Mouse (Mus musculus) left cerebral cortex, postnatal 25 days (tissue): Measurements from ENCODE around the gene Tapt1. TPM values are rescaled to one million over a fixed set of nuclear protein-coding genes. Genes with fewer than 3 reads are reported as not detected.

Source experiments
- DNase-seq, 2 experiments: peaks; one replicate each; pipeline ENCODE4 v3.0.0; 2022; ENCODE audit warnings: low spot score in 2 of 2, mixed read lengths in 1 of 2
- intact Hi-C: fragments of 180-260 bp; cut with DNase I; formaldehyde crosslinking; loops from one replicate; pipeline ENCODE4 v1.15.1; 2025
- total RNA-seq, 2 experiments: library from RNA; stranded (reverse); gene quantifications; 2 replicates each; pipeline ENCODE4 v1.2.3; 2021

Gene Tapt1
- total RNA-seq, 2 experiments from 2014 or later = 49.4 to 49.7 TPM

GRCm38 (mm10) chr5:44211818-44212465 lies 14.5 kb downstream of the Tapt1 start:
- intact Hi-C loops = no loop called here
- DNase-seq = no peak

DNA sequence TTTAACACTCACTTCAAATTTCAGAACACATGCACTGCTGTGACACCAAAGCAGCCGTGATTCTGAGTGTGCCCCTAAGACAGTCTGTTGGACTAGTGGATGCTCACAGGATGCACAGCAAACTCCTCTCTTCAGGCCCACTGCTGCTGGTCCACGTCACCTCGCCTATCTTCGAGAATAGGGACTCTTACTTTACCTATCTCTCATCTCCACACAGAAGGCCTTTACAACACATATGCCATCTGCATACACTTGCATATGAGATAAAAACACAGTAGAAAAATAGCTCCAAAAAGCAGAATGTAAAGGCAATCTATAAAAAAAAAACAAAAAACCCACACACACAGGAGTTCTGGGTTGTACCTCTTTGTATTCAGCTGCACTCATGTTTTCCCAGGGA lies 19.1 kb downstream of the Tapt1 start:
- intact Hi-C loops = loop anchor here (10.0 kb wide), 1 partner anchor 162 kb away; no protein-coding TSS in a partner anchor
- no peak for DNase-seq

DNA sequence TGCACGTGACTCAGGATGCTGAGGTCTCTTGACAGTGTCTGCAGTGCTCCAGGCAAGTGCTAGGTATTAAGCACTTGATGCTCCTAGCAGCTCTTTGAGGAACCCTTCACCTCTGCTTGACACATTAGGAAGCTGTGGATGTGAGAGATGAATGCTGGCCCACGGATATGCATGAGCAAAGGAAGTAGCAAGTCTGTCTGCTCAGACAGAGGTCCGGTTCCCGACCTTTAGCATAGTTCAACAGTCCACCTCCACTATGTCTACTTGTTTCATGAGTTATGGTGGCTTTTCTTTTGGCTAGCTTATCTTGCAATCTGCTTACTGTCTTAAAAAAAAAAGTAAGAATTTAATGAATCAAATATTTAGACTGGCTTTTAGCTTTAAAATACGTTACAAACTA lies 19.8 kb downstream of the Tapt1 start:
- no peak for DNase-seq
- intact Hi-C loops = loop anchor here (10.0 kb wide), 1 partner anchor 162 kb away; no protein-coding TSS in a partner anchor

GRCm38 (mm10) chr5:44203410-44203809 lies 23.0 kb downstream of the Tapt1 start:
- intact Hi-C loops = loop anchor here (10.0 kb wide), 1 partner anchor 159 kb away; no protein-coding TSS in a partner anchor

DNA sequence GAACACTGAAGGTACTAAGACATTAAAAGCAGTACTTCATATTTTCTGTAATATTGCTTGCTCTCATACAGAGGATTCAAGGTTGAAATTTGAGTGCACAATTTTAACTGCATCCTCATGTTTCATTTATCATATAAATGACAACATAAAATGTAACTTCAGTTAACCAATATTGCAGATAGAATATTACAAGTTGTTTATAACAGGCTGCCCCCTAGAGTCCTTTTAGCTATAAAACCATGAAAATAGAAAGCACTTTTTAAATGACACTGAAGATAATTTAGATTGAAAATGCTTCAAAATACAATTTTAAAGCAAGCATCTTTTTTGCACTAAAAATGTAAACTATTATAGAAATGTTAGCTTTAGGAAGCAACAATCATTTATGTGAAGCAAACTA lies 24.8 kb downstream of the Tapt1 start:
- intact Hi-C loops = loop anchor here (10.0 kb wide), 1 partner anchor 157 kb away; no protein-coding TSS in a partner anchor
- DNase-seq = no peak

More at GRCm38 (mm10) chr5:44203410-44203809, 23.0 kb downstream of the Tapt1 start:
- peak; percentile 63 to 77 for DNase-seq

- intact Hi-C loops = no loop called here
- DNase-seq = no peak
Measured at GRCm38 (mm10) chr5:44199109-44199508, 27.3 kb downstream of the Tapt1 start.

DNA sequence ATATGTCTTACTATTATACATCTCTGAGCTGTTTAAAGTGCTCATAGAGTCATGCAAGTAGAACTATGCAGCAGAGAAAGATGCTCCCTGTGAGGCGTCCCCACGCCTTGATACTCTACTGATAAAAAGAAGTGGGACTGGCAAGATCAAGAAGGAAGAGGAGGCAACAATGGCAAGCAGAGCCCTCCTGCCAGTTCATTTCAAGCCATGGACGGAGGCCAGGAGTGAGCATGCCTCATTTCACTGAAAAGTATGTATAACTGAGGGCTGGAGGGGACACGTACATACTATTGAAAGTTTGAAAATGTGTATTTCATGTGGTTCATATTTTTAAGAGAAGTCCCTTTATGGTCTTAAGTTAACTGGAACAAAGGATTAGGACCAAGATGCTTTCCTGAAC lies 28.0 kb downstream of the Tapt1 start:
- intact Hi-C loops = no loop called here
- no peak for DNase-seq

- intact Hi-C loops = no loop called here
Measured at GRCm38 (mm10) chr5:44197806-44198205, 28.6 kb downstream of the Tapt1 start.

GRCm38 (mm10) chr5:44196167-44196566 lies 30.3 kb downstream of the Tapt1 start:
- DNase-seq = no peak
- intact Hi-C loops = no loop called here

More at GRCm38 (mm10) chr5:44197806-44198205, 28.6 kb downstream of the Tapt1 start:
- DNase-seq = no peak

DNA sequence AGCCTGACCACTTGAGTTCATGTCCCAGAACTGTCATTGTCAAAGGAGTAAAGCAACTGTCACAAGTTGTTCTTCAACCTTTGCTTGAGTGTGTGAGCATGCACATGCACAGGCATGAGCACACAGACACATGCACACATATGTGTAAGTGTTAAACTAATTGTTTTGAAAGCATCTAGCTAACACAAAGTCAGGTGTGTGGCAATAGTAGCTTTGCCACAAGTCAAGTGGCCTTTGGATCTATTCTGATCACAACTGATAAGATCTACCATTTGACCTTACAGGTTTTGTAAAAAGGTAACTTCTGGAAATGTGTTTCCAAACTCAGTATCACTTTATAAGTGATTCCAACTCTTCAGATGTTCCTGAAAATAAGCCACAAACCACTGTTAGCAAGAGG lies 39.1 kb downstream of the Tapt1 start:
- intact Hi-C loops = no loop called here
- DNase-seq = no peak

DNA sequence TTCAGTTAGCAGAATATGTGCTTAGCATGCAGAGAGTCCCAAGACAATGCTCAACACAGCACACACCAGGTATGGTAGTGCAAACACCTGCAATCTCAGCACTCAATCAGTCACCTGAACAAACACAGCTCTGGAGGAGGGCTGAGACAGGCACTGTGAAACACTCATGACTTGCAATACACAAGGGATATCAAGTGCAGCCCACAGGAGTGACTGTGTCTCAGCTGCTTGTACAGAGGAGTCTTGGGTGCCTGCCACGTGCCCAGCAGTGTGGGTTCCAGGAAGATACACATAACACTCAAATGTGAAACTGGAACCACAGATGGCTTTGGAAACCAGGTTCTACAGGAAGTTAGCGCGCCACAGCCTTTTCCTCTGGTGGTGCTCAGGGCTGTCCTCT lies 44.8 kb downstream of the Tapt1 start:
- peak; percentile 36 to 82 for DNase-seq
- intact Hi-C loops = no loop called here

DNA sequence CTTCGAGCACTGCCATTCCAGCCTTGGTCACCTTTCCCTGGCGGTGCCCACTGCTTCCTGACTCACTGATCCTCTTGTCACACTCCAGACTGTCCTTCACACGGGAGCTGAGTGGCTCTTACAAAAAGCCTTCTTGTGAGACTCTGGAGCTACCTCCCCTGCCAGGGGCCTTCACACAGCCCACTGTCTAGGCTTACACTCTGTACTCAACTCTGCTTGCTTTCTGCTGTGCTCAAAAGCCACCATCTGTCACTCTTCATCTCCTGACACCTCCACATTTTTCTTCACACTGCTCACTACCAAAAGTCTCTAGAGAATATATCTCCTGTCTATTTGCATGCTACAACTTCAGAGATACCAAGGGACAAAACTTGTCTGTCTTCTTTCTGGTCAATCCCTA lies 46.0 kb downstream of the Tapt1 start:
- DNase-seq = peak in 1 of 2 experiments; percentile 77
- intact Hi-C loops = no loop called here

- DNase-seq = no peak
- intact Hi-C loops = no loop called here
Measured at GRCm38 (mm10) chr5:44174046-44174445, 52.4 kb downstream of the Tapt1 start.

DNA sequence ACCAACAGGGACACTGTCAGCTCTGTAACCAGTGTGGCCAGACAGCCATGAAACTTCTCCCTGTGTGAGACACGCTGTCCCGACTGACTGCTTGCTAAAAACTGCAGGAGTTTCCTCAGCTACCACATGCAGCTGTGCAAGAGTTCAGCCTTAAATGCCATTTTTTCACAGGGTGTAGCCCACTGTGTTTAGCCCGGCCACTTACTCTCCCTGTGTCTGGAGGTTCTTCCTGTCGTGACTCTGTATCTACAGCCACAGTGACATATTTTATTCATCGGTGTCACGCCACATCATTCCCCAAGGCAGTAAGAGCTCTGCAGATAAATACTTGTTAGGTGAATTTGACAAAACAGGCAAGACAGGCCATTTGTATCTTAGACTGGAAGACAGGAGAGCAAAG lies 59.6 kb downstream of the Tapt1 start:
- no peak for DNase-seq
- intact Hi-C loops = loop anchor here (5.0 kb wide), 1 partner anchor 100 kb away; no protein-coding TSS in a partner anchor

DNA sequence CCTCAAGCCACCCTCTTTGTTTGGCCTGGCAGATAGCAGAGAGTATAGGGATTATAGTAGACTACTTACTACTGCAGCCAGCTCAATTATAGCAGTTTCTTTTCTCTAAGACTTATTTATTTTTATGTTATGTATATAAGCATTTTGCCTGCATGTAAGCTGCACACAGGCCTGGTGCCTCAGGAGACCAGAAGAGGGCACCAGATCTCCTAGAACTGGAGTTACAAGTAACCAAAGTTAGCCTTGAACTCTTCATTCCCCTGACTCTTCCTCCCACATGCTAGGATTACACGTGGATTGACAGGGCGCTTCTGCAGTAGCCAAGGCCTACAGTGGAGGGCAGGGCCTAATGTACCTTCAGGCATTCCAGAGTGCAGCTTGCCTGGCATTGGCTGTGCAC lies 60.6 kb downstream of the Tapt1 start:
- intact Hi-C loops = loop anchor here (5.0 kb wide), 1 partner anchor 101 kb away; no protein-coding TSS in a partner anchor
- DNase-seq = no peak

DNA sequence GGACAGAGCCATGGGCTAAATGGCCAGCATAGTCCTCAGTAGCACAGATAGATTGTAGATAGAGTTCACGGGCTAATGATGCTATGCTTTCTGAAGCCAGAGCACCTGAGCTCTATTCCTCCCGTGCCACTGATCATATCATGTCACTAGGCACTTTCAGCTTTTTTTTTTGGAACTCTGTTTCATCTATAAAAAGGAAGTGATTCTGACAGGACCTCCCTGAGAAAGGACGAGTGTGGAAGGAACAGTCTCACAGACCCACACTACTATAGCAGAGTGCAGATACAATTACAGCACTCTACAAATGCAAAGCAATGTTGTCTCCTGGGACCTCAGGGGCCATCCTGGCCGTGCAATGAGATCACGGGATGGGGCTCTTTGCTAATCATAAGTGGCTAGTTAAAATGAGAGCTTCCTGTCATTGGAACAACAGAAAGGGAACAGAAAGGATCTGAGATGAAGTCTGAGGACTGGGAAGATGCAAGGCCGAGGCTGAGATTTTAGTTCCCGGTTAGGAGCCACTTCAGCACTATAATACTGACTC lies 62.1 kb downstream of the Tapt1 start:
- no peak for DNase-seq
- intact Hi-C loops = no loop called here

DNA sequence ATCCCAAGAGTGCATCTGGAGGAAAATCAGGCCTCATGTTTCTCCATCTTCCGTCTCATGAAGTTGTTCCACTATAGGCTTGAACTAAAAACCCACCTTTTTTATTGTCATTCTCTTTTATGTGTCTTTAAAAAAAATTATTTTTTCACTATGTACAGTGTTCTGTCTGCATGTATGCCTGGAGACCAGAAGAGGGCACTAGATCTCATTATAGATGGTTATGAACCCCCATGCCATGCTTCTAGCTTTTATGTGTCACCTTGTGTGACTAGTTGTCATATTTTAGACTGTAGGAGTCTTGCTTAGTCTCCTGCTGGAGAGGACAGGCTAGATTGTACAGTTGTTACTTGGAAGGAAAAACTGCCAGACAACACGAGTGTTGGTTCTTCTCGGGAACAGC lies 63.1 kb downstream of the Tapt1 start:
- intact Hi-C loops = no loop called here
- DNase-seq = no peak

DNA sequence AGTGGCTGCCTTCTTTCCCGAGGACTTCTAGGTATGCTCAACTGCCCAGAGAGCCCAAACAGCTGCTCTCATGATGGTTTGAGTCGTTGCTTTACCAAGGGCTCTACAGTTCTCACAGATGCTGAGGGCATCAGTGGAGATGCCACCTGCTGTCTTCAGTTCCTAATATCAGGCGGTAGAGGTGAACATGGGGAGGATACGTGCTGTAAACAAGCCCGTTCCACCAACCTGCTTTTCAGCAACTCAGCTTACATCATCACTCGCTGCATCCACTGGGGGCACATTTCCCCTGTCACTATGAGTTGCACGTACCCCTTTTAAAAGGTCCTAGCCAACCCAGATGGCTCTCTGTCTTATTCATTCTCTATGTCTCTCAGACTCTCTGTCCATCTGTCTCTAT lies 63.6 kb downstream of the Tapt1 start:
- no peak for DNase-seq
- intact Hi-C loops = no loop called here

- intact Hi-C loops = no loop called here
- no peak for DNase-seq
Measured at GRCm38 (mm10) chr5:44159679-44160438, 66.6 kb downstream of the Tapt1 start.

GRCm38 (mm10) chr5:44159231-44159630 lies 67.2 kb downstream of the Tapt1 start:
- intact Hi-C loops = no loop called here

GRCm38 (mm10) chr5:44158458-44158857 lies 68.0 kb downstream of the Tapt1 start:
- intact Hi-C loops = no loop called here
- DNase-seq = peak in 1 of 2 experiments; percentile 77

More at GRCm38 (mm10) chr5:44159231-44159630, 67.2 kb downstream of the Tapt1 start:
- DNase-seq = no peak
